Mouse (Mus musculus) mature B cell (primary cell): ENCODE results near the gene Fgfr2.

ENCODE experiments used
- in situ Hi-C: fragments of 300-500 bp; cut with MboI; formaldehyde crosslinking; loops from 2 replicates; pipeline ENCODE4 v1.14.3; 2019

The Fgfr2 gene

GRCm38 (mm10) chr7:130780866-130781419 lies 2342.2 kb downstream of the Fgfr2 start:
- in situ Hi-C loops = loop anchor here (10.0 kb wide), 1 partner anchor 134 kb away; no protein-coding TSS in a partner anchor

GRCm38 (mm10) chr7:130773914-130774630 lies 2349.1 kb downstream of the Fgfr2 start, which contains the start of gene Btbd16:
TSS of gene Btbd16 (plus strand) at chr7:130774069.
- in situ Hi-C loops = loop anchor here (25.0 kb wide), 1 partner anchor 1113 kb away; no protein-coding TSS in a partner anchor

GRCm38 (mm10) chr7:130773171-130773830 lies 2349.8 kb downstream of the Fgfr2 start:
- in situ Hi-C loops = loop anchor here (25.0 kb wide), 1 partner anchor 1114 kb away; no protein-coding TSS in a partner anchor

- in situ Hi-C loops = loop anchor here (25.0 kb wide), 1 partner anchor 1117 kb away; no protein-coding TSS in a partner anchor
Measured at GRCm38 (mm10) chr7:130770707-130771106, 2352.4 kb downstream of the Fgfr2 start.

- in situ Hi-C loops = loop anchor here (25.0 kb wide), 1 partner anchor 1119 kb away; no protein-coding TSS in a partner anchor
Measured at GRCm38 (mm10) chr7:130768151-130768550, 2355.0 kb downstream of the Fgfr2 start.

GRCm38 (mm10) chr7:130766411-130767170 lies 2356.6 kb downstream of the Fgfr2 start:
- in situ Hi-C loops = loop anchor here (25.0 kb wide), 1 partner anchor 1121 kb away; no protein-coding TSS in a partner anchor

- in situ Hi-C loops = loop anchor here (25.0 kb wide), 1 partner anchor 1123 kb away; no protein-coding TSS in a partner anchor
Measured at GRCm38 (mm10) chr7:130764160-130764559, 2359.0 kb downstream of the Fgfr2 start.

- in situ Hi-C loops = loop anchor here (25.0 kb wide), 1 partner anchor 1125 kb away; no protein-coding TSS in a partner anchor
Measured at GRCm38 (mm10) chr7:130762071-130762897, 2360.9 kb downstream of the Fgfr2 start.

GRCm38 (mm10) chr7:130757326-130757865 lies 2365.8 kb downstream of the Fgfr2 start:
- in situ Hi-C loops = loop anchor here (25.0 kb wide), 1 partner anchor 1130 kb away; no protein-coding TSS in a partner anchor

GRCm38 (mm10) chr7:130756343-130756835 lies 2366.8 kb downstream of the Fgfr2 start:
- in situ Hi-C loops = loop anchor here (25.0 kb wide), 1 partner anchor 1131 kb away; no protein-coding TSS in a partner anchor

- in situ Hi-C loops = loop anchor here (25.0 kb wide), 1 partner anchor 1133 kb away; no protein-coding TSS in a partner anchor
Measured at GRCm38 (mm10) chr7:130754790-130755189, 2368.4 kb downstream of the Fgfr2 start.

- in situ Hi-C loops = loop anchor here (25.0 kb wide), 1 partner anchor 1136 kb away; no protein-coding TSS in a partner anchor
Measured at GRCm38 (mm10) chr7:130751678-130752077, 2371.5 kb downstream of the Fgfr2 start.

GRCm38 (mm10) chr7:130750752-130751490 lies 2372.2 kb downstream of the Fgfr2 start:
- in situ Hi-C loops = loop anchor here (25.0 kb wide), 1 partner anchor 1136 kb away; no protein-coding TSS in a partner anchor

GRCm38 (mm10) chr7:130749165-130749564 lies 2374.0 kb downstream of the Fgfr2 start:
- in situ Hi-C loops = no loop called here

- in situ Hi-C loops = no loop called here
Measured at GRCm38 (mm10) chr7:130743239-130744025, 2379.7 kb downstream of the Fgfr2 start.

- in situ Hi-C loops = no loop called here
Measured at GRCm38 (mm10) chr7:130741099-130741498, 2382.1 kb downstream of the Fgfr2 start.

GRCm38 (mm10) chr7:130734195-130734787 lies 2388.9 kb downstream of the Fgfr2 start:
- in situ Hi-C loops = no loop called here

GRCm38 (mm10) chr7:130733423-130733822 lies 2389.7 kb downstream of the Fgfr2 start:
- in situ Hi-C loops = no loop called here
